Mouse (Mus musculus): Measurements from ENCODE around the gene Vwc2. TPM values are rescaled to one million over a fixed set of nuclear protein-coding genes. Genes with fewer than 3 reads are reported as not detected.

Gene Vwc2
- polyA plus RNA-seq, 1 experiment: not detected

DNA sequence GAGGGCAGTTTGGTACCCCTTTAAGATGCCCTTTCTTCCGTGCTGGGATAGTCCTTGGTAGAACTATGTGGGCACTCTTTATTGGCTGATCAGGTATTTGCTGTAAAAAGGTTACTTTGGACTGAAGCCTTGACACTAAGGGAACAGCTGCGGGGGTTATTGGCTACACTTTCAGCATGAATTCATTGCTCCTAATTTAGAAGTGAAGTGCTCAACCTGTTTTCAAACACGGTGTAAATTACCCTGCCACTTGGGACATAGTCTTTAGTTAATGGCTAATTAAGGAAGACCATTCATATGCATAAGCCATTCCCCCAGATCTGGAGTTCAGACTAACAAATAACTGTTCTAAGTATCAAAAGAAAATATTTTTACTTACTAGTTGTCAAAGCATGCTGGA lies 2.7 kb downstream of the Vwc2 start:
- TF ChIP-seq CTCF (IDR thresholded peaks at IDR 0.05; ENCODE audit: low read depth, low read length): no peak
- TF ChIP-seq POLR2A (IDR thresholded peaks at IDR 0.05; ENCODE audit: insufficient read depth, low read length): no peak
- TF ChIP-seq EP300 (IDR thresholded peaks at IDR 0.05; ENCODE audit: insufficient read depth, low read depth, low read length): no peak
- H3K4me3 ChIP-seq (ENCODE audit: low read depth, low read length): peak overlapping the region; percentile 62; the same call in 1 of the 2 replicates
- H3K27me3 ChIP-seq (ENCODE audit: control insufficient read depth, insufficient read depth, low read length, poor library complexity, severe bottlenecking): peaks cover 36% of the 10 kb centered on the region
- peak overlapping the region; percentile 27; the same call in 1 of the 2 replicates for H3K9ac ChIP-seq (ENCODE audit: low read depth, poor library complexity, severe bottlenecking)
- H3K36me3 ChIP-seq (ENCODE audit: control insufficient read depth, insufficient read depth, low read length, poor library complexity, severe bottlenecking): no peaks in the 10 kb centered on the region
- no peaks in the 10 kb centered on the region for H3K4me1 ChIP-seq (ENCODE audit: control insufficient read depth, insufficient read depth, low read length)
- no peak overlapping the region for H3K27ac ChIP-seq (ENCODE audit: insufficient read depth, low read length)
- peaks cover under 1% of the 10 kb centered on the region; the same call in 1 of the 2 replicates for H3K9me3 ChIP-seq (replicated peaks; ENCODE audit: control insufficient read depth, insufficient read depth, low read length, poor library complexity, severe bottlenecking)

GRCm38 (mm10) chr11:11122866-11123265 lies 8.8 kb downstream of the Vwc2 start:
- no peak overlapping the region for H3K9ac ChIP-seq (ENCODE audit: low read depth, poor library complexity, severe bottlenecking)
- no peak overlapping the region for H3K4me3 ChIP-seq (ENCODE audit: low read depth, low read length)
- peaks cover 4% of the 10 kb centered on the region; the same call in 1 of the 2 replicates for H3K9me3 ChIP-seq (replicated peaks; ENCODE audit: control insufficient read depth, insufficient read depth, low read length, poor library complexity, severe bottlenecking)
- TF ChIP-seq POLR2A (IDR thresholded peaks at IDR 0.05; ENCODE audit: insufficient read depth, low read length): no peak
- no peaks in the 10 kb centered on the region for H3K36me3 ChIP-seq (ENCODE audit: control insufficient read depth, insufficient read depth, low read length, poor library complexity, severe bottlenecking)
- H3K4me1 ChIP-seq (ENCODE audit: control insufficient read depth, insufficient read depth, low read length): no peaks in the 10 kb centered on the region
- no peak overlapping the region for H3K27ac ChIP-seq (ENCODE audit: insufficient read depth, low read length)
- no peaks in the 10 kb centered on the region; the same call in none of the 2 replicates for H3K27me3 ChIP-seq (ENCODE audit: control insufficient read depth, insufficient read depth, low read length, poor library complexity, severe bottlenecking)

DNA sequence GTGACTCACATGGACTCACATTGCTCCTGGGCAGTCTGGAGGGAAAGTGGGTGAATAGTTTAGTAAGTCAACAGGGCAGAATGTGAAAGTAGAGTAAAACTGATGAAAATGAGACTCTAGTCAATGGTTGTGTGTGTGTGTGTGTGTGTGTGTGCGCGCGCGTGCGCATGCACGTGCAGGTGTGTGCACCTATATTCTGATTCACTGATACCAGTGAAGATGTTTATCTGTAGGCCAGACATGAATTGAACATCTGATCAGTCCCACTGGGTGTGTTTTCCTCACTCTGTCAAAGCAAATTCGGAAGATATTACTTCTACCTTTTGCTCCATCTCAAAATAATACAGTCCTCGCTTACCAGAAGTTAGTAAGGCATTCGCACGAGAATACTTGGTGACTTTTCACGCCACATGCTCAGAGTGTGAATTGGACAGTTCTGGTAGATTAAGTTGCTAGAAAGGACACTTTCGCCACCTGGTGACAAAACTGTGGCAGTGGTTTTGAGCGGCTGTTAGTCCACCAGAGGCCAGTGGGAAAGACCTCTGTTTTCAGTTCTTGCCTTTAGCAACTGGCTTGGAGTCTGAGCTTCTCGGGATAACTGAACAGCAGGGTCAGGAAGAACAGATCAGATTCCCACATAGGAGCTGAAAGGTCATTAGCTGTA lies 17.5 kb downstream of the Vwc2 start:
- no peak overlapping the region for H3K27ac ChIP-seq (ENCODE audit: insufficient read depth, low read length)
- no peak overlapping the region for H3K4me3 ChIP-seq (ENCODE audit: low read depth, low read length)
- no peaks in the 10 kb centered on the region; the same call in 1 of the 2 replicates for H3K27me3 ChIP-seq (ENCODE audit: control insufficient read depth, insufficient read depth, low read length, poor library complexity, severe bottlenecking)
- no peaks in the 10 kb centered on the region for H3K36me3 ChIP-seq (ENCODE audit: control insufficient read depth, insufficient read depth, low read length, poor library complexity, severe bottlenecking)
- TF ChIP-seq POLR2A (IDR thresholded peaks at IDR 0.05; ENCODE audit: insufficient read depth, low read length) (no peak), CTCF (IDR thresholded peaks at IDR 0.05; ENCODE audit: low read depth, low read length) (peak; percentile 49)
- no peak overlapping the region for H3K9ac ChIP-seq (ENCODE audit: low read depth, poor library complexity, severe bottlenecking)
- H3K4me1 ChIP-seq (ENCODE audit: control insufficient read depth, insufficient read depth, low read length): no peaks in the 10 kb centered on the region
- H3K9me3 ChIP-seq (replicated peaks; ENCODE audit: control insufficient read depth, insufficient read depth, low read length, poor library complexity, severe bottlenecking): peaks cover 9% of the 10 kb centered on the region; the same call in 1 of the 2 replicates

- H3K9me3 ChIP-seq (replicated peaks; ENCODE audit: control insufficient read depth, insufficient read depth, low read length, poor library complexity, severe bottlenecking): no peaks in the 10 kb centered on the region
- no peaks in the 10 kb centered on the region for H3K4me1 ChIP-seq (ENCODE audit: control insufficient read depth, insufficient read depth, low read length)
- no peak overlapping the region for H3K27ac ChIP-seq (ENCODE audit: insufficient read depth, low read length)
- no peak overlapping the region for H3K4me3 ChIP-seq (ENCODE audit: low read depth, low read length)
- H3K9ac ChIP-seq (ENCODE audit: low read depth, poor library complexity, severe bottlenecking): no peak overlapping the region
- TF ChIP-seq EP300 (IDR thresholded peaks at IDR 0.05; ENCODE audit: insufficient read depth, low read depth, low read length) (no peak), CTCF (IDR thresholded peaks at IDR 0.05; ENCODE audit: low read depth, low read length) (no peak), POLR2A (IDR thresholded peaks at IDR 0.05; ENCODE audit: insufficient read depth, low read length) (no peak)
- no peaks in the 10 kb centered on the region for H3K36me3 ChIP-seq (ENCODE audit: control insufficient read depth, insufficient read depth, low read length, poor library complexity, severe bottlenecking)
- no peaks in the 10 kb centered on the region for H3K27me3 ChIP-seq (ENCODE audit: control insufficient read depth, insufficient read depth, low read length, poor library complexity, severe bottlenecking)
Observed at GRCm38 (mm10) chr11:11140622-11141021, 26.6 kb downstream of the Vwc2 start.

- no peaks in the 10 kb centered on the region for H3K4me1 ChIP-seq (ENCODE audit: control insufficient read depth, insufficient read depth, low read length)
- no peaks in the 10 kb centered on the region for H3K36me3 ChIP-seq (ENCODE audit: control insufficient read depth, insufficient read depth, low read length, poor library complexity, severe bottlenecking)
- H3K4me3 ChIP-seq (ENCODE audit: low read depth, low read length): no peak overlapping the region
- H3K9ac ChIP-seq (ENCODE audit: low read depth, poor library complexity, severe bottlenecking): no peak overlapping the region
- H3K9me3 ChIP-seq (replicated peaks; ENCODE audit: control insufficient read depth, insufficient read depth, low read length, poor library complexity, severe bottlenecking): peaks cover 8% of the 10 kb centered on the region
- no peak overlapping the region for H3K27ac ChIP-seq (ENCODE audit: insufficient read depth, low read length)
- TF ChIP-seq POLR2A (IDR thresholded peaks at IDR 0.05; ENCODE audit: insufficient read depth, low read length): no peak
- no peak for TF ChIP-seq CTCF (IDR thresholded peaks at IDR 0.05; ENCODE audit: low read depth, low read length)
- TF ChIP-seq EP300 (IDR thresholded peaks at IDR 0.05; ENCODE audit: insufficient read depth, low read depth, low read length): no peak
- no peaks in the 10 kb centered on the region for H3K27me3 ChIP-seq (ENCODE audit: control insufficient read depth, insufficient read depth, low read length, poor library complexity, severe bottlenecking)
Observed at GRCm38 (mm10) chr11:11152681-11153080, 38.7 kb downstream of the Vwc2 start.

GRCm38 (mm10) chr11:11171396-11171795 lies 57.4 kb downstream of the Vwc2 start:
- Histone ChIP-seq H3K27ac (ENCODE audit: insufficient read depth, low read length) (no peak overlapping the region), H3K27me3 (ENCODE audit: control insufficient read depth, insufficient read depth, low read length, poor library complexity, severe bottlenecking) (no peaks in the 10 kb centered on the region), H3K36me3 (ENCODE audit: control insufficient read depth, insufficient read depth, low read length, poor library complexity, severe bottlenecking) (no peaks in the 10 kb centered on the region), H3K4me3 (ENCODE audit: low read depth, low read length) (no peak overlapping the region), H3K9me3 (replicated peaks; ENCODE audit: control insufficient read depth, insufficient read depth, low read length, poor library complexity, severe bottlenecking) (no peaks in the 10 kb centered on the region), H3K4me1 (ENCODE audit: control insufficient read depth, insufficient read depth, low read length) (no peaks in the 10 kb centered on the region), H3K9ac (ENCODE audit: low read depth, poor library complexity, severe bottlenecking) (no peak overlapping the region)
- TF ChIP-seq EP300 (IDR thresholded peaks at IDR 0.05; ENCODE audit: insufficient read depth, low read depth, low read length) (no peak), POLR2A (IDR thresholded peaks at IDR 0.05; ENCODE audit: insufficient read depth, low read length) (no peak), CTCF (IDR thresholded peaks at IDR 0.05; ENCODE audit: low read depth, low read length) (no peak)
